Mouse (Mus musculus): ENCODE results near the gene Gcg.

The Gcg gene

GRCm38 (mm10) chr2:62483550-62483949 lies at the start of gene Gcg:
TSS of gene Gcg (minus strand) at chr2:62483650.
- DNase-seq (ENCODE audit: low read depth, low spot score): no peak

- no peak for DNase-seq (ENCODE audit: low read depth, low spot score)
These were observed 47.6 kb upstream of the Gcg start for GRCm38 (mm10) chr2:62531065-62531464.

GRCm38 (mm10) chr2:62526399-62526798 lies 42.9 kb upstream of the Gcg start:
- no peak for DNase-seq (ENCODE audit: low read depth, low spot score)

GRCm38 (mm10) chr2:62517790-62518189 lies 34.3 kb upstream of the Gcg start:
- DNase-seq (ENCODE audit: low read depth, low spot score): no peak

- no peak for DNase-seq (ENCODE audit: low read depth, low spot score)
These were observed 31.0 kb upstream of the Gcg start for GRCm38 (mm10) chr2:62514477-62514876.

GRCm38 (mm10) chr2:62513477-62513876 lies 30.0 kb upstream of the Gcg start:
- DNase-seq (ENCODE audit: low read depth, low spot score): no peak

GRCm38 (mm10) chr2:62507130-62507529 lies 23.7 kb upstream of the Gcg start:
- no peak for DNase-seq (ENCODE audit: low read depth, low spot score)

GRCm38 (mm10) chr2:62506441-62506840 lies 23.0 kb upstream of the Gcg start:
- DNase-seq (ENCODE audit: low read depth, low spot score): no peak

- DNase-seq (ENCODE audit: low read depth, low spot score): no peak
These were observed 20.9 kb upstream of the Gcg start for GRCm38 (mm10) chr2:62504269-62504796.

- no peak for DNase-seq (ENCODE audit: low read depth, low spot score)
These were observed 19.9 kb upstream of the Gcg start for GRCm38 (mm10) chr2:62503326-62503725.

- DNase-seq (ENCODE audit: low read depth, low spot score): no peak
These were observed 19.1 kb upstream of the Gcg start for GRCm38 (mm10) chr2:62502516-62502915.

- DNase-seq (ENCODE audit: low read depth, low spot score): no peak
These were observed 15.4 kb upstream of the Gcg start for GRCm38 (mm10) chr2:62498821-62499220.

GRCm38 (mm10) chr2:62498086-62498485 lies 14.6 kb upstream of the Gcg start:
- no peak for DNase-seq (ENCODE audit: low read depth, low spot score)

GRCm38 (mm10) chr2:62497333-62498002 lies 14.0 kb upstream of the Gcg start:
- no peak for DNase-seq (ENCODE audit: low read depth, low spot score)

- DNase-seq (ENCODE audit: low read depth, low spot score): no peak
These were observed 12.0 kb upstream of the Gcg start for GRCm38 (mm10) chr2:62495407-62495806.

GRCm38 (mm10) chr2:62489832-62490231 lies 6.4 kb upstream of the Gcg start:
- DNase-seq (ENCODE audit: low read depth, low spot score): no peak

- DNase-seq (ENCODE audit: low read depth, low spot score): no peak
These were observed 1.5 kb upstream of the Gcg start for GRCm38 (mm10) chr2:62484906-62485305.

- no peak for DNase-seq (ENCODE audit: low read depth, low spot score)
These were observed 2.9 kb downstream of the Gcg start for GRCm38 (mm10) chr2:62480285-62481198.

- no peak for DNase-seq (ENCODE audit: low read depth, low spot score)
These were observed 13.9 kb downstream of the Gcg start for GRCm38 (mm10) chr2:62469551-62469950.

GRCm38 (mm10) chr2:62463287-62463686 lies 20.2 kb downstream of the Gcg start:
- no peak for DNase-seq (ENCODE audit: low read depth, low spot score)

GRCm38 (mm10) chr2:62462174-62462573 lies 21.3 kb downstream of the Gcg start:
- DNase-seq (ENCODE audit: low read depth, low spot score): no peak

GRCm38 (mm10) chr2:62460815-62461450 lies 22.5 kb downstream of the Gcg start:
- DNase-seq (ENCODE audit: low read depth, low spot score): no peak

Data from retina, adult 2 months (tissue).